In genomic region chr5:34242224-34242963, GRCm38 (mm10) we compare ENCODE assay signal across 9 mouse cellular contexts. TPM values are rescaled to one million over a fixed set of nuclear protein-coding genes. Genes with fewer than 3 reads are reported as not detected.
DNase-seq lines count a peak whose midpoint lies in the region; ATAC-seq lines count a peak whose summit lies in the region.
"Had no signal": no experiment of that assay in that cellular context is flagged by ENCODE, and none has a peak within 500 bp of the region (broad histone marks: within the 10 kb centered on the region; RNA-seq: fewer than 3 reads in every experiment).

No protein-coding gene starts in this region.

- no peaks in the 10 kb centered on the region for H3K4me1 ChIP-seq in forebrain, embryonic 14.5 days (ENCODE audit: control insufficient read depth, insufficient read depth, low read length)
- H3K4me1 ChIP-seq in forebrain, embryonic 11.5 days (replicated peaks; ENCODE audit: control insufficient read depth, insufficient read depth, low read length): no peaks in the 10 kb centered on the region
- no peaks in the 10 kb centered on the region for H3K4me1 ChIP-seq in kidney, embryonic 14.5 days (ENCODE audit: control insufficient read depth, insufficient read depth, low read length)
- peaks cover 10% of the 10 kb centered on the region for H3K4me1 ChIP-seq in limb, embryonic 15.5 days
- H3K4me1 ChIP-seq: limb, embryonic 12.5 days had no signal

- no peak overlapping the region for H3K27ac ChIP-seq in forebrain, embryonic 14.5 days (ENCODE audit: low read depth, low read length)
- H3K27ac ChIP-seq in forebrain, embryonic 11.5 days (ENCODE audit: low read depth, low read length): no peak overlapping the region
- H3K27ac ChIP-seq in kidney, embryonic 14.5 days (ENCODE audit: low read depth, low read length): no peak overlapping the region
- H3K27ac ChIP-seq in limb, embryonic 15.5 days: no peak overlapping the region
- H3K27ac ChIP-seq: limb, embryonic 12.5 days had no signal

- H3K9me3 ChIP-seq in forebrain, embryonic 14.5 days (replicated peaks; ENCODE audit: control insufficient read depth, low read length): no peaks in the 10 kb centered on the region
- no peaks in the 10 kb centered on the region for H3K9me3 ChIP-seq in forebrain, embryonic 11.5 days (ENCODE audit: control insufficient read depth, low read length)
- H3K9me3 ChIP-seq in kidney, embryonic 14.5 days (ENCODE audit: control insufficient read depth, low read length): no peaks in the 10 kb centered on the region
- no peaks in the 10 kb centered on the region for H3K9me3 ChIP-seq in limb, embryonic 15.5 days
- H3K9me3 ChIP-seq: limb, embryonic 12.5 days had no signal

- no peak overlapping the region for H3K4me2 ChIP-seq in forebrain, embryonic 14.5 days (ENCODE audit: low read length)
- H3K4me2 ChIP-seq in forebrain, embryonic 11.5 days (ENCODE audit: low read depth, low read length, severe bottlenecking): no peak overlapping the region
- no peak overlapping the region for H3K4me2 ChIP-seq in kidney, embryonic 14.5 days (replicated peaks; ENCODE audit: low read depth, low read length)
- no peak overlapping the region for H3K4me2 ChIP-seq in limb, embryonic 15.5 days
- H3K4me2 ChIP-seq: limb, embryonic 12.5 days had no signal

- H3K9ac ChIP-seq in forebrain, embryonic 14.5 days (ENCODE audit: low read length): no peak overlapping the region
- no peak overlapping the region for H3K9ac ChIP-seq in forebrain, embryonic 11.5 days (ENCODE audit: low read length)
- H3K9ac ChIP-seq in kidney, embryonic 14.5 days (ENCODE audit: low read depth, low read length): no peak overlapping the region
- H3K9ac ChIP-seq in limb, embryonic 15.5 days: no peak overlapping the region
- H3K9ac ChIP-seq: limb, embryonic 12.5 days had no signal

- H3K27me3 ChIP-seq in forebrain, embryonic 14.5 days (replicated peaks; ENCODE audit: control insufficient read depth, insufficient read depth, low read length): no peaks in the 10 kb centered on the region
- H3K27me3 ChIP-seq in forebrain, embryonic 11.5 days (ENCODE audit: control insufficient read depth, insufficient read depth, low read length): no peaks in the 10 kb centered on the region
- H3K27me3 ChIP-seq in kidney, embryonic 14.5 days (ENCODE audit: control insufficient read depth, insufficient read depth, low read length): no peaks in the 10 kb centered on the region
- H3K27me3 ChIP-seq in limb, embryonic 15.5 days: no peaks in the 10 kb centered on the region
- H3K27me3 ChIP-seq: limb, embryonic 12.5 days had no signal

- intact Hi-C loops in gastrocnemius, postnatal 36 days (cut with DNase I): no loop called here

- DNase-seq in forebrain, embryonic 14.5 days (ENCODE audit: low spot score): peak; percentile 48
- no peak for DNase-seq in forebrain, embryonic 11.5 days (ENCODE audit: low spot score)
- DNase-seq in brain, embryonic 18.5 days (ENCODE audit: low read depth, low spot score): peak; percentile 37
- DNase-seq in gastrocnemius, postnatal 36 days: peak; percentile 19 to 31
- DNase-seq in retina, embryonic 14.5 days (ENCODE audit: low spot score): peak; percentile 62

- WGBS in forebrain, embryonic 14.5 days: 54% methylated on average over 15 of the region's 15 CpGs
- WGBS in forebrain, embryonic 11.5 days: 55% methylated on average over 15 of the region's 15 CpGs
- 29% methylated on average over 15 of the region's 15 CpGs for WGBS in kidney, embryonic 14.5 days
- WGBS in limb, embryonic 15.5 days: 24% methylated on average over 15 of the region's 15 CpGs

- H3K36me3 ChIP-seq in forebrain, embryonic 14.5 days (ENCODE audit: control insufficient read depth, insufficient read depth, low read length): no peaks in the 10 kb centered on the region
- no peaks in the 10 kb centered on the region for H3K36me3 ChIP-seq in forebrain, embryonic 11.5 days (ENCODE audit: control insufficient read depth, insufficient read depth, low read length)
- H3K36me3 ChIP-seq in kidney, embryonic 14.5 days (ENCODE audit: control insufficient read depth, insufficient read depth, low read length): no peaks in the 10 kb centered on the region
- H3K36me3 ChIP-seq in limb, embryonic 15.5 days: no peaks in the 10 kb centered on the region
- H3K36me3 ChIP-seq: limb, embryonic 12.5 days had no signal

- no peak for ATAC-seq in forebrain, embryonic 14.5 days
- ATAC-seq in forebrain, embryonic 11.5 days (replicated peaks; ENCODE audit: low FRiP score): no peak
- peak; percentile 69; the same call in 1 of the 2 replicates for ATAC-seq in kidney, embryonic 14.5 days (ENCODE audit: low FRiP score, low TSS enrichment)
- ATAC-seq in limb, embryonic 15.5 days (ENCODE audit: insufficient number of reproducible peaks, low FRiP score, low TSS enrichment, low read depth): peak; percentile 30; the same call in 1 of the 2 replicates
- ATAC-seq in erythroblast, adult 5-6 weeks (replicated peaks; ENCODE audit: low FRiP score, poor library complexity, severe bottlenecking): no peak

- H3K4me3 ChIP-seq in forebrain, embryonic 14.5 days (ENCODE audit: low read depth, low read length): no peak overlapping the region
- H3K4me3 ChIP-seq in forebrain, embryonic 11.5 days (ENCODE audit: low read depth, low read length): no peak overlapping the region
- no peak overlapping the region for H3K4me3 ChIP-seq in kidney, embryonic 14.5 days (ENCODE audit: low read length)
- no peak overlapping the region for H3K4me3 ChIP-seq in limb, embryonic 15.5 days
- H3K4me3 ChIP-seq: limb, embryonic 12.5 days had no signal

RNA-seq across cellular contexts. Expression of gene Zfyve28, which starts 45.9 kb away (rescaled TPM):
- polyA plus RNA-seq in forebrain, embryonic 14.5 days (2014; fragmentation: Nextera tagmentation; extraction: Ambion mirVana): 1.4 and 2.2 TPM in 2 replicates
- polyA plus RNA-seq in forebrain, embryonic 11.5 days (2014; fragmentation: Nextera tagmentation; extraction: Ambion mirVana): 1.6 TPM in 2 replicates
- total RNA-seq in gastrocnemius, postnatal 36 days (2021): 1 to 10 TPM; 1.0 to 1.2 TPM
- polyA plus RNA-seq in kidney, embryonic 14.5 days (2014; fragmentation: Nextera tagmentation; extraction: Ambion mirVana): 0.14 and 0.37 TPM in 2 replicates
- 0.82 and 1.1 TPM in 2 replicates for polyA plus RNA-seq in limb, embryonic 15.5 days (2015; fragmentation: Nextera tagmentation; extraction: Ambion mirVana)
- total RNA-seq in erythroblast, adult 5-6 weeks (2015; ENCODE audit: low replicate concordance): not detected in 2 replicates
- 0.42 and 0.68 TPM in 2 replicates for total RNA-seq in erythroblast, adult 5-6 weeks (2017; ENCODE audit: low replicate concordance)

RNA-seq across cellular contexts. Expression of gene Cfap99, which starts 46.0 kb away (rescaled TPM):
- 0.10 TPM in 1 of 2 replicates, not detected in the other for polyA plus RNA-seq in forebrain, embryonic 14.5 days (2014; fragmentation: Nextera tagmentation; extraction: Ambion mirVana)
- not detected in 2 replicates for polyA plus RNA-seq in forebrain, embryonic 11.5 days (2014; fragmentation: Nextera tagmentation; extraction: Ambion mirVana)
- not detected for total RNA-seq in gastrocnemius, postnatal 36 days (2021)
- polyA plus RNA-seq in kidney, embryonic 14.5 days (2014; fragmentation: Nextera tagmentation; extraction: Ambion mirVana): not detected in 2 replicates
- not detected in 2 replicates for polyA plus RNA-seq in limb, embryonic 15.5 days (2015; fragmentation: Nextera tagmentation; extraction: Ambion mirVana)
- total RNA-seq in erythroblast, adult 5-6 weeks (2015; ENCODE audit: low replicate concordance): not detected in 2 replicates
- total RNA-seq in erythroblast, adult 5-6 weeks (2017; ENCODE audit: low replicate concordance): not detected in 2 replicates
- polyA plus RNA-seq: limb, embryonic 12.5 days had no signal

RNA-seq across cellular contexts. Expression of gene Mxd4, which starts 54.9 kb away (rescaled TPM):
- 25.7 and 29.9 TPM in 2 replicates for polyA plus RNA-seq in forebrain, embryonic 14.5 days (2014; fragmentation: Nextera tagmentation; extraction: Ambion mirVana)
- polyA plus RNA-seq in forebrain, embryonic 11.5 days (2014; fragmentation: Nextera tagmentation; extraction: Ambion mirVana): 17.6 and 20.1 TPM in 2 replicates
- 10 to 100 TPM; 28.2 to 31.1 TPM for total RNA-seq in gastrocnemius, postnatal 36 days (2021)
- 46.1 and 53.0 TPM in 2 replicates for polyA plus RNA-seq in kidney, embryonic 14.5 days (2014; fragmentation: Nextera tagmentation; extraction: Ambion mirVana)
- 40.3 and 42.4 TPM in 2 replicates for polyA plus RNA-seq in limb, embryonic 15.5 days (2015; fragmentation: Nextera tagmentation; extraction: Ambion mirVana)
- 7.7 and 10.6 TPM in 2 replicates for total RNA-seq in erythroblast, adult 5-6 weeks (2015; ENCODE audit: low replicate concordance)
- 3.8 and 5.4 TPM in 2 replicates for total RNA-seq in erythroblast, adult 5-6 weeks (2017; ENCODE audit: low replicate concordance)

Comparison
In these comparisons a context has a peak if more than half of its experiments do, and no peak if none do; other contexts are left out.
1. ATAC-seq: peak in kidney, embryonic 14.5 days (single experiment) and limb, embryonic 15.5 days (single experiment); none in forebrain, embryonic 14.5 days (single experiment), forebrain, embryonic 11.5 days (single experiment) and erythroblast, adult 5-6 weeks (single experiment).